In the genomic region with DNA sequence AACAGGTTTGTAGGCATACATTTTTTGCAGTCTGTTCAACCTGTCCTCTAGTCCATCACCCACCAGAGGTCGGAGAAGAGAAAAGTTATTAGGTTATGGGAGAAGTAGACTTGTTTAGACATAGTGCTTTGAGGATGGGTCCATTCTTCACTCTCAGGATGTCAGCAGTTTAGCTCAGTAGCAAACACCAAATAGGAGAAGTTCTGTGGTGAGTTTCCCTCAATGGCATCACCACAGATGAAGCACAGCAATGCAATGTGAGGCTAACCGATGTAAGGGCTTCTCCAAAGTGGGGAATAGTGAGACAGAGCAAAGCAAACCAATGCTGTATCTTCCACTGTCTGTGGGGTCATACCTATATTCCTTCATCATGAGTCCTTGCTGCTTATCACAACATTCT, we compare ENCODE assay signal across 20 mouse cellular contexts.
"Had no signal": no experiment of that assay in that cellular context is flagged by ENCODE, and none has a peak within 500 bp of the region (broad histone marks: within the 10 kb centered on the region; RNA-seq: fewer than 3 reads in every experiment).

No protein-coding gene starts in this region.

- ATAC-seq: liver, embryonic 12.5 days; midbrain, embryonic 13.5 days; midbrain, embryonic 16.5 days had no signal

- H3K27me3 ChIP-seq: limb, embryonic 12.5 days; limb, embryonic 15.5 days; liver, embryonic 12.5 days; liver, embryonic 15.5 days; lung, embryonic 15.5 days; midbrain, embryonic 13.5 days; neural tube, embryonic 13.5 days; stomach, embryonic 15.5 days had no signal

- H3K36me3 ChIP-seq: limb, embryonic 12.5 days; limb, embryonic 15.5 days; liver, embryonic 12.5 days; liver, embryonic 15.5 days; lung, embryonic 15.5 days; midbrain, embryonic 10.5 days; midbrain, embryonic 13.5 days; neural tube, embryonic 13.5 days; stomach, embryonic 15.5 days had no signal

- H3K4me1 ChIP-seq: limb, embryonic 12.5 days; limb, embryonic 15.5 days; liver, embryonic 12.5 days; liver, embryonic 15.5 days; lung, embryonic 15.5 days; megakaryocyte, embryonic 14.5 days; midbrain, embryonic 10.5 days; midbrain, embryonic 13.5 days; neural tube, embryonic 13.5 days; stomach, embryonic 15.5 days had no signal

- H3K4me2 ChIP-seq: limb, embryonic 12.5 days; limb, embryonic 15.5 days; liver, embryonic 12.5 days; liver, embryonic 15.5 days; lung, embryonic 15.5 days; midbrain, embryonic 13.5 days; neural tube, embryonic 13.5 days; stomach, embryonic 15.5 days had no signal

- H3K9ac ChIP-seq: limb, embryonic 12.5 days; limb, embryonic 15.5 days; liver, embryonic 12.5 days; liver, embryonic 15.5 days; lung, embryonic 15.5 days; midbrain, embryonic 13.5 days; neural tube, embryonic 13.5 days; stomach, embryonic 15.5 days had no signal

- DNase-seq: kidney, adult 11 months; kidney, adult 8-10 months; kidney, postnatal 14 days; kidney, postnatal 4 days; left cerebral cortex, postnatal 4 days; lung, postnatal 10 days; right cerebral cortex, postnatal 4 days; thymus, postnatal 25 days had no signal

- H3K4me3 ChIP-seq: limb, embryonic 12.5 days; limb, embryonic 15.5 days; liver, embryonic 12.5 days; liver, embryonic 15.5 days; lung, embryonic 15.5 days; megakaryocyte, embryonic 14.5 days; midbrain, embryonic 10.5 days; midbrain, embryonic 13.5 days; myocyte; neural tube, embryonic 13.5 days; stomach, embryonic 15.5 days had no signal

- H3K27ac ChIP-seq: limb, embryonic 12.5 days; limb, embryonic 15.5 days; liver, embryonic 12.5 days; liver, embryonic 15.5 days; lung, embryonic 15.5 days; midbrain, embryonic 10.5 days; midbrain, embryonic 13.5 days; neural tube, embryonic 13.5 days; stomach, embryonic 15.5 days had no signal

- H3K9me3 ChIP-seq: limb, embryonic 12.5 days; limb, embryonic 15.5 days; liver, embryonic 12.5 days; liver, embryonic 15.5 days; lung, embryonic 15.5 days; megakaryocyte, embryonic 14.5 days; midbrain, embryonic 10.5 days; midbrain, embryonic 13.5 days; neural tube, embryonic 13.5 days; stomach, embryonic 15.5 days had no signal
